Mouse (Mus musculus): ENCODE data around the gene Rai1.

GRCm38 (mm10) chr11:60127863-60128512 is 23.2 kb downstream of the Rai1 start:
- TF ChIP-seq CTCF (conservative IDR thresholded peaks at IDR 0.05; ENCODE audit: low read length) (no peak), POU5F1 (IDR thresholded peaks at IDR 0.05; ENCODE audit: borderline replicate concordance, low read length) (no peak), NANOG (IDR thresholded peaks at IDR 0.05; ENCODE audit: borderline replicate concordance, low read length) (no peak)

All from E14TG2a.4 (cell line).